Mouse (Mus musculus) effector memory CD4-positive, alpha-beta T cell, adult 5 months (primary cell): ENCODE data around the gene Dph2. TPM values are rescaled to one million over a fixed set of nuclear protein-coding genes. Genes with fewer than 3 reads are reported as not detected.

Experiments used
- polyA plus RNA-seq: library from polyadenylated mRNA; unstranded; fragments of 100-300 nt; shearing (Covaris generic); gene quantifications from one replicate; pipeline ENCODE4 v1.2.1, GENCODE M21; 2017

Dph2 gene
- polyA plus RNA-seq: 11.6 TPM

GRCm38 (mm10) chr4:117891738-117892161 lies at the start of gene Dph2:
Dph2 (minus strand) TSS chr4:117892032.

GRCm38 (mm10) chr4:117929391-117929881 lies 37.6 kb upstream of the Dph2 start, which contains the start of gene Artn:
Artn (minus strand) TSS chr4:117929763.

GRCm38 (mm10) chr4:117914591-117915442 lies 23.0 kb upstream of the Dph2 start, which contains the start of gene Ipo13:
Ipo13 (minus strand) TSS chr4:117914999.

GRCm38 (mm10) chr4:117887133-117887532 lies 4.7 kb downstream of the Dph2 start, which contains the start of gene Atp6v0b:
Atp6v0b (minus strand) TSS chr4:117887333.

GRCm38 (mm10) chr4:117882701-117883691 lies 8.8 kb downstream of the Dph2 start, which contains the start of gene B4galt2:
B4galt2 (minus strand) TSS chr4:117883487.

GRCm38 (mm10) chr4:117872471-117872886 lies 19.4 kb downstream of the Dph2 start, which contains the start of gene Ccdc24:
Ccdc24 (minus strand) TSS chr4:117872557.

Other genes starting within 250 kb of the Dph2 start
- gene Dmap1, start 209.8 kb downstream of the Dph2 start, polyA plus RNA-seq: 28.6 TPM
- not detected for gene Gm12845, start 167.6 kb downstream of the Dph2 start, polyA plus RNA-seq
- not detected for gene Klf17, start 126.4 kb downstream of the Dph2 start, polyA plus RNA-seq
- gene Slc6a9, start 57.5 kb downstream of the Dph2 start, polyA plus RNA-seq: 0.57 TPM
- not detected for gene Ccdc24, start 19.5 kb downstream of the Dph2 start, polyA plus RNA-seq
- not detected for gene B4galt2, start 8.5 kb downstream of the Dph2 start, polyA plus RNA-seq
- gene Atp6v0b, start 4.7 kb downstream of the Dph2 start, polyA plus RNA-seq: 157 TPM
- 24.9 TPM for gene Ipo13, start 23.0 kb upstream of the Dph2 start, polyA plus RNA-seq
- not detected for gene Artn, start 37.7 kb upstream of the Dph2 start, polyA plus RNA-seq
- gene St3gal3, start 242.9 kb upstream of the Dph2 start, polyA plus RNA-seq: 8.1 TPM